Mouse (Mus musculus) lung, postnatal 0 days (tissue): ENCODE results near the gene Tmem266.

Source experiments
- CTCF ChIP-seq: IDR thresholded peaks from 2 replicates; pipeline ENCODE4 v1.5.1; 2016; ENCODE audit warnings: antibody characterized with exemption, mild to moderate bottlenecking
- EP300 ChIP-seq: IDR thresholded peaks from 2 replicates; pipeline ENCODE4 v1.6.1; 2016; ENCODE audit warnings: antibody characterized with exemption, mild to moderate bottlenecking, control low read depth

- no peak for TF ChIP-seq CTCF
- TF ChIP-seq EP300, result no peak
Observed at GRCm38 (mm10) chr9:55404256-55404655, 77.5 kb downstream of the Tmem266 start.
